Mouse (Mus musculus): Measurements from ENCODE around the gene Otp. TPM values are rescaled to one million over a fixed set of nuclear protein-coding genes. Genes with fewer than 3 reads are reported as not detected.

The Otp gene
- total RNA-seq, 2 experiments from 2014 or later, result not detected

DNA sequence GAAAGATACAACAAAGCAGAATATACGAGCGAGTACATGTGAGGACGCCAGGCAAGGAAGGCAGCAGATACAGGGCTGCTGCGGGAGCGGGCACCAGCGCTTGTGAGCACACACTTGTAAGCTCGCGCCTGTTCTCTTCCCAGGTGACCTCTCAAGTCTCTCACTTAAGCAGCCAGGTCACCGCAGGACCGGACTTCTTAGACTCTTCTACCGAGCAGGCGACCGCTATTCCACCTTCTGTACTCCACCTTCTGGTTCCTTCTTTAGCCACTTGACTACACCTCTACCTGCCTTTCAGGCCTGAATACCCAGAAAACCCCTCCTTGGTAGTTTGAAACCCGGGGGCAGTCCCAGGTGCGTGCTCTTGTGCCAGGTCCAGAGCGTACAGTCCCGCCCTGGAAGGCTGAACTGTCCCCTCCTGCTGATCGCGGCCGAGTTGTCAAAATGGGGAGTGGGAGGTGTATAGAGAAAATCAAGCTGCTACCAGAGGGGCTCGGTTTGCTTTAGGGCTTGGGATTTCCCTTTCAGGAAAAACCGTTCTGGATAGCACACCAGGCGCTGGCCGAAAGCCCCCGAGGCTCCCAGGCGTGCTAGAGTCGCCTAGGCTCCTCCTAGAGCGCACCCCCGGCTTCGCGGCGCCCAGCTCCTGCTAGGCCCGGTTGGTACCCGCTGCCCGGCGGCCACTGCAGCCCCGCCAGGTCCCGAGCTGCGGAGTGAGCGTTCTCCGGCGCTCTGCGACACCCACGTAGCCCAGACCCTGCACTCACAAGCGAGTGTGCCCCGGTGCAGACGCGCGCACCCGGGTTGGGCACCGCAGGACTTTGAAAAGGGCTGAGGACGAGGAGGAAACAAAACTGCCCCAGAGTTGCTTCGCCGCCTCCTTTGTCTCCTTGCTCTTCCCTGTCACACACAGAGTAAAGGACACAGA is 2.0 kb upstream of the Otp start:
- no peak for ATAC-seq (replicated peaks; ENCODE audit: poor library complexity, severe bottlenecking)

DNA sequence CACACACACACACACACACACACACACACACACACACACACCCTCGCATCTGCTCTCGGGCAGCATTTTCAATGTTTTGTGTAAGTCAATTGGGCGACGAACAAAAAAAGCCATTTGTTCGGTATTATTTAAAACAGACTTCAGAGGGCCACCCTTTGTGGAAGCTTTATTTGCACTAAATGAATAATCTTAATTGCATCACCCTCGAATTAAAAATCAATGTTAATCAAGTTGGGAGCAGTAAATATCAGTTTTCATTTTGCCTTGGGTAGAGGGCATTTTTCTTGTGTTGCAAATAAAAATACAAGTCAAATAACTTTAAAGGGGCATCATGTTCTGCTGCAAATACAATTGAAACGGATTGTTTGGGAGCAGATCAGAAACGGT is 1.4 kb upstream of the Otp start:
- no peak for ATAC-seq (replicated peaks; ENCODE audit: poor library complexity, severe bottlenecking)

DNA sequence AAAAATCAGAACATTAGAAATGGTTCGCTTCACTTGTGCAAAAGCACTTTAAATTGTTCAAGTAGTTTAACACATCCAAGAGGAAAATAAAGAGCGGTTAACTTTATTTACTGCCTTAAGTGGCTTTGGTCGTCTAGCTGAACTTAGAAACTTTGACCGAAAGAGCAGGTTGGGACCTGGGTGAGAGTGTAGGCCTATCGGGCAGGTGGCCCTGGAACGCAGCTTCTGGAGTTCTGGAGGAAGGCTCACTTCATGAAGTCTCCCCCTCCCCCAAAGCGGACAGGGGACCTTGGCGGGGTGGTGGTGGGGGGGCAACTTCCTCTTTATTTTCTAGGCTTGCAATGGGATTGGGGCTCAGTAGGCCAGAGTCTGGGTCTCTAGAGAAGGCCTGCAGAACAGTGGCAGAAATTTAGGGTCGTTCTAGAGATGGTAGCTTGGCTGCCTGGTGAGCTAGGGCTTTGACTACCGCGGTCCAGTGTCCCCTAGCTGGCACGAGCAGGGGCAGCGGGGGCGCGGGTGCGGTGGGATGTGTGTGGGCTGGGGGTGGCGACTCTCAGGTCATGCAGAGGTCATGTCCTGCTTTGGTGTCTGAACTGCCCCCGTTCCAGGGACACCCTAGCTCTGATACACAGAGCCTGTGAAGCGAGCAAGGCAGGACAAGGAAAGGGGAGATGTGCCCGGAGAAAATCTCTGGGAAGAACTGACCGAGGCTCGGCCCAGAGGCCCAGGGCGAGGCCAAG is 576 bp upstream of the Otp start:
- ATAC-seq (replicated peaks; ENCODE audit: poor library complexity, severe bottlenecking), result peak; percentile 18

DNA sequence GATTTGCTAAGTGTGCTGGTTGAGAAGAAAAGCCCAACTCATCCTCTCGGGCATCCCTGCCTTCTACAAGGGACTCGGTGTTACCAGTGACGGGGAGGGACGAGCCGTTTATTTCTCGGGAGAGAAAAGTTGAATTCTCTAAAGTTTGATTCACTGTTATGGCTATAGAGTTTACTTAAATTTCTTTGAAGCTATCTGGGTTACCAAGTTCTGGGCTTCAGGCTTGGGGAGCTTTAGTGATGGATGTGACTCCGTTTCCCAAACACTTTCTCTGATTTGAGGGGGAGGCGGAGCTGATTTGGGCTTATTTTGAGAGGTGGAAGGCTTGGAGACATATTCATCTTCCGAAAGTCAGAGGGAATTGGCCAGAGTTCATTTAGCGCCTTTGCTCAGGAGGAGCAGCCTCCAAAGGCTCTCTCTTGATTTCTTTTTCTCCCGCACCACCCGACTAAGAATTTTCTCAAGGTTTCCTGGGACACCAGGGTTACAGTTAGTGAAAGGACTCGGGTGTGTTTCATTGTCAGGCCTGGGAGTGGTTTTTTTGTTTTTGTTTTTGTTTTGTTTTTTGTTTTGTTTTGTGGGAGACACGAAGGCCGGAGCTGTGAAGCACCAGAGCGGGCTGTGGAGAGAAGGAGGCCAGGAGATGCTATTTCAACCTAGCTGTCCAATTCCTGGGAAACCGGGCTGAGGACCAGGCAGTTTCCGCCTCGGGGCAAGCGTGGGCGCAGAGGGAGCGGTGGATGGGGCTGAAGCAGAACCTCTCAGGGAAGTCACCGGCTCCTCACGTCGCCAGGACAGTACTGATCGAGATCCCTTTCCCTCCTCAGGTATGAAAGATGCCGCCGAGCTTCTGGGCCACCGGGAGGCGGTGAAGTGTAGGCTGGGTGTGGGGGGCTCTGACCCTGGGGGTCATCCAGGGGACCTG is 1.1 kb downstream of the Otp start:
- ATAC-seq (replicated peaks; ENCODE audit: poor library complexity, severe bottlenecking), result no peak

DNA sequence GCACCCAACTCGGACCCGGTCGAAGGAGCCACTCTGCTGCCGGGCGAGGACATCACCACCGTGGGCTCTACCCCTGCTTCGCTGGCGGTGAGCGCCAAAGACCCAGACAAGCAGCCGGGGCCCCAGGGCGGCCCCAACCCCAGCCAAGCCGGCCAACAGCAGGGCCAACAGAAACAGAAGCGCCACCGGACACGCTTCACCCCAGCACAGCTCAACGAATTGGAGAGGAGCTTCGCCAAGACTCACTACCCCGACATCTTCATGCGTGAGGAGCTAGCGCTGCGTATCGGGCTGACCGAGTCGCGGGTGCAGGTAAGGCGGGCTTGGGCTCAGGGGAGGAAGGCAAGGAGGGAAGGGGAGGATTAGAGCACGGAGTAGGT is 1.8 kb downstream of the Otp start:
- no peak for ATAC-seq (replicated peaks; ENCODE audit: poor library complexity, severe bottlenecking)

DNA sequence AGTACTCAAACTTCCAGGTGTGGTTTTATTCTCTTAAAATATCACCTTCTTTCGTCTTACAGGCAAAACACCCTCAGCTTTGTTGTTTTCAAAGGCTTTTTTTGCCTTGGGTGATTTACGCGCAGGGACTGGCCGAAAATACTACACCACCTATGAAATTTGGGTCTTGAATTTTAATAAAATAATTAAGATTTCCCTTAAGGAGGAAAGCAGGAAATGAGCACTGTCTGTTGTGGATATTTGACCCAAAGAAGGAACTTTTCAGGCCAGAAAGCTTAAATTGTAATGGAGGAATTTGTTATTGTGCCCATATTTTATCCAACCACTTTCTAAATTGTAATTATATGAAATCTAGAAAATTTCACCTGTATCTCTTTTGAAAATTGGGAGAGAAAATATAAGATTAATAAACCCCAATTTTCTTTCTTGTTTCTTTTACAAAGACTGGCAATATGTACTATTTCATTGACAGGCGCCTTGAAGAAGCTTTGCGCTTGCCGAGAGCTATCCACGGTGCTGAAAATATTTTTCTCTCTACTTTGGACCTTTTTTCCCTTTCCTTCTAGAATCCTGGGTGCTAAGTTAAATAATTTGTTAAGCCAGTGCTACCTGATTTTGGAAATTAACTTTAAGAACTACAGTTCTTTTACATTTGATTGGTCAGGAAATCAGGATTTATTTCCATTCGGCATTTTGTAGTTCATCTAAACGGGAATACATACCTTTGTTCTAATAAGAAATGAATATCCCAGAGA is 2.8 kb downstream of the Otp start:
- no peak for ATAC-seq (replicated peaks; ENCODE audit: poor library complexity, severe bottlenecking)

DNA sequence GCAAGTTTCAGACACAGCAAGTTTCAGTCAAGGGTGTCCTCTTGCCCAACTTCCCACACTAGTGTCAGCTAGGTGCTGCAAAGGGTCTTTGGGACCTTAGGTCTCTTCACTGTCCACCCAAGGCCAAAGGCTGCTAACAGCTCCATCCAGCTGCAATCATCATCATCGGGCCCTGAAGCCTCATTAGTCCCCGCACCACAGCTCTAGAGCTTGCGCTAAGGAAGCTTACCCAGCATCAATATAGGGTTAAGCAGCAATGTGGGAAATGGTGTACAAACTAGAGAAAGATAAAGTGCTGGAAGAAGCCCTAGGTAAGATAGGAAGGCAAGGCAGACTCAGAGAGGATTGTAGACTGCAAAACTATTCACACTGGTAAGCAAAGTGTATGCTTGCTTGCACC is 5.8 kb downstream of the Otp start:
- no peak for ATAC-seq (replicated peaks; ENCODE audit: poor library complexity, severe bottlenecking)

DNA sequence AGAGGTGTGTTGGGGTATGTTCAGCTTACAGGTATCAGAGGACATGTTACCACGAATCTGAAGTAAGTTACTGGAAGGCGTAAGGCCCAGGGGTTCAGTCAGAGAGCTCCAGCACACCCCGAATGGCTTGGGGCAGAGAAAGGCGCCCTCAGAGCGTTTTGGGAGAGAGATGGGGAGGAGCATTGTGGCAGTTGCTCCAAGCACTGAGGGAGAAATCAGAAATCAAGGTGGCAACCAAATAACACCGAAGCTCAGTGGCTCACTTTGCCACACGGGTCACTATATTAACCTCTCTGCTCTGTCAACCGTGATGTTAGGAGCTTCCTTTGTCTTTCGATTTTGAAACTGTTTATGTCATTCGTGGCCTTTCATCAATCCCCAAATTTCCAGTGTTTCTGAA is 6.8 kb downstream of the Otp start:
- no peak for ATAC-seq (replicated peaks; ENCODE audit: poor library complexity, severe bottlenecking)

DNA sequence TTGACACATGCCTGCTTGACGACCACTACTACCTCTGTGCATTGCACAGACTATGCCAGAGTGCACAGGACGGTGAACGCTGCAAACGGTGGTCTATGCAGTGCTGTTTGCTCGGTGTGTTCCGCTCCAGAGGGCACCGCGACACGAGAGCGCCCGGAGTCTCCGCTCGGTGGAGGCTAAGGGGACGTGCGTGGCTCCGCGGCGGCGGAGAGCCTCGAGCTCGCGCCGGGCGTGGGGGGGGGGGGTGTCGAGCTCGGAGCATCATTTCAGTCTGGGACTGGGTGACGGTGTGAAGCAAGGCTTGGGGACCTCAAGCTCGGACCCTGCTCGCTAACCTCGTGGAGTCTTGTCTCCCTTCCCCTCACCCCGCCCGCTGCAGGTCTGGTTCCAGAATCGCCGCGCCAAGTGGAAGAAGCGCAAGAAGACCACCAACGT is 7.3 kb downstream of the Otp start:
- ATAC-seq (replicated peaks; ENCODE audit: poor library complexity, severe bottlenecking), result 0 out of 2 replicates have a peak, but pooled peaks have one; percentile 34

DNA sequence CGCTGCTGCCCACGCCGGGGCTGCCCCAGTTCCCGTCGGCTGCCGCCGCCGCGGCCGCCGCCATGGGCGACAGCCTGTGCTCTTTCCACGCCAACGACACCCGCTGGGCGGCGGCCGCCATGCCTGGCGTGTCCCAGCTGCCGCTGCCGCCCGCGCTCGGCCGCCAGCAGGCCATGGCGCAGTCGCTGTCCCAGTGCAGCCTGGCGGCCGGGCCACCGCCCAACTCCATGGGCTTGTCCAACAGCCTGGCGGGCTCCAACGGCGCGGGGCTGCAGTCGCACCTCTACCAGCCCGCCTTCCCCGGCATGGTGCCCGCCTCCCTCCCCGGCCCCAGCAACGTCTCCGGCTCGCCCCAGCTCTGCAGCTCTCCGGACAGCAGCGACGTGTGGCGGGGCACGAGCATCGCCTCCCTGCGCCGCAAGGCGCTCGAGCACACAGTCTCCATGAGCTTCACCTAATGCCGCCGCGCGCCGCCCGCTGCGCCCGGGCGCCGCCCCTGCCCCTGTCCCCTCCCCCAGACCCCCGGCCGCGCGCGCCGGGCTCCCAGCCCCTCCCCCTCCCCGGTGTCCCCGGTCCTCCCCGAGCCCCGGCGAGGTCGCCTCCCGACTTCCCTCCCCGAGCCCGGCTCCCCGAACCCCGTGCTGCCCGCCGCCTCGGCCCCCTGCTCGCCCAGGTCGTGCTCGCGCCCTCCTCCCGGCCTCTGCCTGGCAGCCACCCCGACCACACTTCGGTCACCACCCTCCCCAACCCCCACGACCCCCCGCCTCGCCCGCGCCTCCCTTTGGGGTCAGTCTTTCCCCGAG is 8.0 kb downstream of the Otp start:
- peak; percentile 70 for ATAC-seq (replicated peaks; ENCODE audit: poor library complexity, severe bottlenecking)

DNA sequence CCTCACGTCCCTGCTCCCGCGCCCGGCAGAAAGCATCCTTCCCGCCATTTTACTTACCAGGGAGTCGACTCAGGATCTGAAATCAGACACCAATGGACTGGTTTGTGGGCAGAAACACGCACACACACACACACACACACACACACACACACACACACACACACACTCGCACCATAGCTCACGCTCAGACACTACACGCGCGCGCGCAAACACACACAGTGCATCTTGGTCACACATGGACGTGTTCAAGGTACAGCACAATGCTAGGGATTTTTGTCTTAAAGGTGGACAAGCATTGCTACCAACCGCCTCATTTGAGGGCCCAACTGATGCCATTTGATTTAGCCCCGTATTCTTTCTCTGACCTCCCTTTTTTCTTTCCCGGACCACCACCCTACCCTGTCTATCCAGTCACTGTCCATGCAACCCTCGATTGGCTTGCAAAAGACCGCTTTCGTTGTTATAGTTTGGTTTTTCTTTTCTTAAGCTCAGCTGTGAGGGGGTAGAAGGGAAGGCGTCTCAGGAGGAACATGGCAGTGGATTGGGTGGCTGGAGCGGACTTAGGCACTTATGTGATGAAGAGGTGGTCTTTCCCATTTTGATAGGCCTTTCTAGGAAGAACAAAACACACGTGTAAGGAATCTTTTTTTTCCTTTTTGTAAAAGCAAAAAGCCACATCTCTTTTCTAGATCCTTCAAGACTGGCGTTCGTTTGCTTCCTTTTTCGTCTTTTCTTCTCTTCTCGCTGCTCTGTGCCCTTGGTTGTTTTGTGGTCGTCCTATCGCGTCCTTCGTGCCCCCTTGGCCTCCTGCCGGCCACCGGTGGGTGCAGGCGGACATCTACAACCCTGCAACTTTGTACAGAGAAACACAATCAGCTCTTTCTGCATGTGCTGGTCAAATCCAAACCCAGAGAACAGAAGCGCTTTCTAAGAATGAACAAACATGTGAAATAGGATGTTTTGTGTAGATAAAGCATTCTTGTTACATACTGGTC is 8.9 kb downstream of the Otp start:
- ATAC-seq (replicated peaks; ENCODE audit: poor library complexity, severe bottlenecking), result no peak

DNA sequence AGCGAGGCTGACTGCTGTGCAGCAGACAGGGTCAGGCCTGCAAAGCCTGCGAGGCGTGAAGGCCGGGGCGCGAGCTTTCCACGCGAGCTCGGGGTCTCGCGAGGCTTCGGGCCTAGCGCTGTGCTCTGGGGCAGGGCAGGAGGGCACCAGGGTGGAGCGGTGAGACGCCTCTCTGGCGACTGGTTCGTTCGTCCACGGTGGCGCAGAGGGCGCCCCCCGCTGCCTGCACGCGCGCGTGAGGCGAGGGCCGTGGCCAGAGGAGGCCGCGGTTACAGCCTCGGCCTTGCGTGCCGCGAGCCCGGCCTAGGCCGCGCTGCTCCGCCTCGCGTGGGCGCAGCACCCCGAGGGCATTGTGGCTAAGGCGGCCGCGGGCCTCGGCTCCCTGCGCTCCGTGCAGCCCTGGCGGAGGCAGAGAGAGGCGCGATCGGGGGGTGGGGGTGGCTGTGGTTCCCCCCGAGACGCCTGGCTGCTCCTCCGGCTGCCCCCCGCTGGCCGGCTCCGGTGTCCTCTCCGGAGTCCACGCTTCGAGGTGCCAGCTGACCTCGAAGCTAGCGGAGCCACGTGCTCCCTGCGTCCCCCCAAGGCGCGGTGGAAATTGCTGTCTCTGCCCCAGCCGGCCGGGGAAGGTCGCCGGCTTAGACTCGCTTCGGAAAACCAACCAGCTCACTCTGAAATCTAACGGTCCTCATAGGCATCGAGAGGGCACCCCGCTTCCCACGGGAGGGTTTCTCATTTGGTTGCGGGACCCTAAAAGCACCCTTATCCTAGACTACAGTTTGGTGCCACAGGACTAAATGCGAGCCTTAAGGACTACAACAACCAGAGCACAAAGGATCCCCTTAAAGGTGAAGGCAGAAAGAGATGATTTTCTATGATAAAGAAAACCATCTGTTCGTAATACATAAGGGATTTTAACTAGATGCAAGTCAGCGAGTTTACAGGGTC is 10.2 kb downstream of the Otp start:
- ATAC-seq (replicated peaks; ENCODE audit: poor library complexity, severe bottlenecking), result peak; percentile 26

DNA sequence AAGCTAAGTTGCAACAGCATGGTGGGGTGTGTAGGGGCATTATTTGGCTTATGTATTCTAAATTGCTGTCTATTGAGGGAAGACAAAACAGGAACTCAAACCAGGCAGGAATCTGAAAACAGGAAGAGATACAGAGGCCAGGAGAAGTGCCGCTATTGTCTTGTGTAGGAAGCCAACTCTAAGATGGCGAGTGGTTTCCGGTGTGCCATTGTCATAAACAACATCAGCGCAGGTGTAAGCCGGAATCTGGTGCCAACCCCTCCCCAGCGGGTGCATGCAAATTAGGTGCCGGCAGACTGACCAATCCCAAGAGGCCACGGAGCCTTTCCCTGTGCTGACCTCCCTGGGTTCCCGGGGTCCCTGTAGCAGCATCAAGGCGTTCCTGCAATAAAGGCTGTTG is 32.4 kb downstream of the Otp start:
- no peak for ATAC-seq (replicated peaks; ENCODE audit: poor library complexity, severe bottlenecking)

DNA sequence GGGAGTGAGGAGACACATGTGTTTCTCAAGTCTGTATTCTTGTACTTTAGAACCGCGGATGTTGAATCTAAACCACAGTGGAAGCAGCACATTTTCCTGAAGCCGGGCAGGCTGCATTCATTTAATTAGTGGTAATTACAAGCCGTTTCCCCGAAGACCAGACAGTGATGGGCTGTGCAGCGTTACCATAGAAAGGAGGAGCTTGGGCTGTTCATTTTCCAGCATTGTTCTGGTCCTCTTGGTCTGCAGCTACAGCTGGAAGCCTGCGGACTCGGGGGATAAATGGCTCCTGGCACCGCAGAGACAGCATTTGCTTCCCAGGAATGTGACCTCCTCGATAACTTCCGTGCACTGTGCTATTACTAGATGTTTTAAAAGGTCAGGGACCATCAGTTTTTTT is 37.6 kb downstream of the Otp start:
- ATAC-seq (replicated peaks; ENCODE audit: poor library complexity, severe bottlenecking), result no peak

DNA sequence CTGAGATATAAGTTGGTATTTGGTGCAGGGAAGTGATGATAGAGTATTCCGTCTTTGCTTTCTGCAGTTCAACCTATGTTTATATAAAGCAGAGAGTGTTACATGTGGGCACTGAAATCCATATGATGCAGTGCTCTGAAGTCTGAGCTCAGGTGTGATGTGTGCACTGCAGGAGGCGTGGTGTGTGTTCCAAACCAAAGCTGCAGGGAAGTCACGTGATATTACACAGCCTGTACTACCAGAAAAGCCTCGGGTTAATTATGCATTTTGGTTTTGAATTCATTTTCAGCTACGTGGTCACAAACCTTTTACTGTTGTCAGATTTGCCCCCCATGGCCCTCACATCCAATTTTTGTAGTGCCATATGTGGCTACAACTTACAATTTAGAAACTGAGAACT is 40.3 kb downstream of the Otp start:
- no peak for ATAC-seq (replicated peaks; ENCODE audit: poor library complexity, severe bottlenecking)

DNA sequence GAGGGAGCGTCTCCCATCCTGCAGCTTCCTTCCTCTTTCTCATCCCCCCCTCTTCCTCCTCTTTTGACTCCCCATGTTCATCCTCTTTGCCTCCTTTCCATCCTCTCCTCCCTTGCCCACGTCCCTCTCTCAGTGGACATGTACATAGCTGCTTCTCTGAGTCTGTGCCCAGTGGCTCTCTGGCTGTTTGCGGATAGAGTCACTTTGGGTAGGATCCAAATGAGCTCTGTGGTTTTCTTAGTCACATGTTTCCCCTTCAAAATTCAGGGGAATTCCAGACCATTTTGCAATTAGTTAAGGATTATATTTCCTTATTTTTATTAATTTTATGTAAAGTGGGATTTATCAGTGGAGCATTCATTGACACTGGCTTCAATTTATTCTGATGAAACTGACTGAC is 52.7 kb downstream of the Otp start:
- no peak for ATAC-seq (replicated peaks; ENCODE audit: poor library complexity, severe bottlenecking)

Measured in granulocyte monocyte progenitor cell, adult 5-6 weeks (primary cell).